Mouse (Mus musculus): ENCODE data around the gene Hpcal4. TPM values are rescaled to one million over a fixed set of nuclear protein-coding genes. Genes with fewer than 3 reads are reported as not detected.
A peak's percentile ranks its signal among the peaks of the same experiment; 100 is the strongest.
"Not testable (repeated sequence)": the region's sequence is repeated elsewhere in the genome, so short reads cannot be mapped to it uniquely, and the experiment has no call there.

The Hpcal4 gene
- 0.12 TPM in 2 replicates for polyA plus RNA-seq (2012; rRNA removed)

- no peak for DNase-seq (ENCODE audit: low spot score)
These were observed at the start of gene Hpcal4 for GRCm38 (mm10) chr4:123182328-123183238. Gene Hpcal4 (plus strand): TSS chr4:123183227.

- no peak for DNase-seq (ENCODE audit: low spot score)
These were observed 45.5 kb upstream of the Hpcal4 start for GRCm38 (mm10) chr4:123137551-123137950.

GRCm38 (mm10) chr4:123139513-123140154, 43.4 kb upstream of the Hpcal4 start, which contains the start of gene Ppie:
Gene Ppie (minus strand): TSS chr4:123139951.
- peak; percentile 61 for DNase-seq (ENCODE audit: low spot score)

- DNase-seq (ENCODE audit: low spot score), result no peak
These were observed 35.4 kb upstream of the Hpcal4 start for GRCm38 (mm10) chr4:123147446-123148150.

- DNase-seq (ENCODE audit: low spot score), result no peak
These were observed 31.0 kb upstream of the Hpcal4 start for GRCm38 (mm10) chr4:123152003-123152402.

- DNase-seq (ENCODE audit: low spot score), result no peak
These were observed 30.1 kb upstream of the Hpcal4 start for GRCm38 (mm10) chr4:123152976-123153375.

GRCm38 (mm10) chr4:123155004-123155403, 28.0 kb upstream of the Hpcal4 start:
- DNase-seq (ENCODE audit: low spot score), result no peak

- DNase-seq (ENCODE audit: low spot score), result no peak
These were observed 27.6 kb upstream of the Hpcal4 start for GRCm38 (mm10) chr4:123155427-123155826.

GRCm38 (mm10) chr4:123155840-123156239, 27.2 kb upstream of the Hpcal4 start:
- no peak for DNase-seq (ENCODE audit: low spot score)

GRCm38 (mm10) chr4:123160571-123160970, 22.5 kb upstream of the Hpcal4 start:
- no peak for DNase-seq (ENCODE audit: low spot score)

- DNase-seq (ENCODE audit: low spot score), result not testable (repeated sequence)
These were observed 21.8 kb upstream of the Hpcal4 start for GRCm38 (mm10) chr4:123161251-123161650.

GRCm38 (mm10) chr4:123162305-123162917, 20.6 kb upstream of the Hpcal4 start:
- no peak for DNase-seq (ENCODE audit: low spot score)

- DNase-seq (ENCODE audit: low spot score), result no peak
These were observed 18.9 kb upstream of the Hpcal4 start for GRCm38 (mm10) chr4:123164157-123164556.

GRCm38 (mm10) chr4:123171811-123172210, 11.2 kb upstream of the Hpcal4 start:
- DNase-seq (ENCODE audit: low spot score), result no peak

GRCm38 (mm10) chr4:123183239-123184056, 421 bp downstream of the Hpcal4 start:
- peak; percentile 29 for DNase-seq (ENCODE audit: low spot score)

- no peak for DNase-seq (ENCODE audit: low spot score)
These were observed 1.8 kb downstream of the Hpcal4 start for GRCm38 (mm10) chr4:123184816-123185215.

GRCm38 (mm10) chr4:123192336-123192735, 9.3 kb downstream of the Hpcal4 start:
- DNase-seq (ENCODE audit: low spot score), result no peak

- no peak for DNase-seq (ENCODE audit: low spot score)
These were observed 10.8 kb downstream of the Hpcal4 start for GRCm38 (mm10) chr4:123193791-123194190.

- no peak for DNase-seq (ENCODE audit: low spot score)
These were observed 13.7 kb downstream of the Hpcal4 start for GRCm38 (mm10) chr4:123196695-123197094.

- peak; percentile 54 for DNase-seq (ENCODE audit: low spot score)
These were observed 17.8 kb downstream of the Hpcal4 start for GRCm38 (mm10) chr4:123200771-123201185.

Data from urinary bladder, adult 2 months (tissue).